Mouse (Mus musculus) left cerebral cortex, adult 18-20 months (tissue): Measurements from ENCODE around the gene Zbtb16. TPM values are rescaled to one million over a fixed set of nuclear protein-coding genes. Genes with fewer than 3 reads are reported as not detected.
A peak's percentile ranks its signal among the peaks of the same experiment; 100 is the strongest.

Source experiments
- DNase-seq, 2 experiments: peaks; one replicate each; pipeline ENCODE4 v3.0.0; 2021 to 2022; ENCODE audit warnings: low spot score in 2 of 2, mixed read lengths in 1 of 2
- total RNA-seq, 2 experiments: library from RNA; stranded (reverse); gene quantifications; 2 replicates each; pipeline ENCODE4 v1.2.3; 2021

Zbtb16 gene
- total RNA-seq, 2 experiments from 2014 or later: 63.6 to 86.3 TPM

DNA sequence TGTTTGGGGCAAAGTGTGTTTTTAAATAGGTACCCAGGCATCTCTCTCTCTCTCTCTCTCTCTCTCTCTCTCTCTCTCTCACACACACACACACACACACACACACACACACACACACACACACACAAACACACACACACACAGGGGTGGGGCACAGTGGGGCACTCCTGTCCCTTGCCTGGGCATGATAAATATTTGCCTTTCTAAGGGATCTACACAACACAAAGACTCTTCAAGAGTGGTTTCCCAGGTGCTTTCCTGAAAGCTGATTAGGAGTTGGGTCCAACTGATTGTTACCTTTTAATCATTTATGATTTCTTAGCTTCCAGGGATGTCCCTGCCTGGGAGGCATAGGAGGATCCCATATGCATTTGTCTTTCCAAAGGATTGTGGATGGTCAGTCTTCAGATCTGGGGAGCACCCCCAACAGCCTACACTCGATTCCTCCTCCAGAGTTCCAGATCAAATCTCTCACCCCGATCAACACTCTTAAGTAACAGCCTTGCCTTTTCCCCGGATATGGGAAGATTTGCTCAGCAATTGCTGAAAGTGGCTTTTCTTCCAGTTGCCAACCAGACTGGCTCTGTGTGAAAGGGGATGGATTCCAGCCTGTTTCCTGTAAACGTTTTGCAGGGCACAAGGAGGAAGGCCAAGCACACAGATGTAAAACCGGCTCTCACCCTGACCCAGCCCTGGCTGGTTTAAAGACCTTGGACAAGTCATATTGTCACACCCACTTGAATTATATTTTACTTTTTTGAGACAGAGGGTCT, 90.5 kb downstream of the Zbtb16 start:
- DNase-seq: no peak

DNA sequence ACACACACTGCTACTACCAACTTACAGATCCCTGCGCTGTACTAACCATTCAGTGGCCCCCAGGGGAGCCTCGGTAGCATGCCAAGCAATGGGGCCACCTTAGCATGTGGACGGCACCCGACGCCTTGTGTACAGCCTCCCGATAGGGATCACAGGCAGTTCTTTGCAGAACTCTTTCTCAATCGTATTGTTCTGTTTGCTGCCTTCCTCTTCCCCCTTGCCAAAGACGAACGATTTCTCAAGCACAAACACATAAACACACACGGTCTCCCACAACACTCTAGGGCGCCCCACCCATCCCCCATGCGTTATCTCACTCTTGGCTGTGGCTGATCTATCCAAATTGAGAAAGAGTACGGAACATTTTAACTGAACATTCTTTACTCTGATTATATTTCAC, 91.1 kb downstream of the Zbtb16 start:
- DNase-seq: no peak

- no peak for DNase-seq
Measured at GRCm38 (mm10) chr9:48744451-48744850, 91.6 kb downstream of the Zbtb16 start.

DNA sequence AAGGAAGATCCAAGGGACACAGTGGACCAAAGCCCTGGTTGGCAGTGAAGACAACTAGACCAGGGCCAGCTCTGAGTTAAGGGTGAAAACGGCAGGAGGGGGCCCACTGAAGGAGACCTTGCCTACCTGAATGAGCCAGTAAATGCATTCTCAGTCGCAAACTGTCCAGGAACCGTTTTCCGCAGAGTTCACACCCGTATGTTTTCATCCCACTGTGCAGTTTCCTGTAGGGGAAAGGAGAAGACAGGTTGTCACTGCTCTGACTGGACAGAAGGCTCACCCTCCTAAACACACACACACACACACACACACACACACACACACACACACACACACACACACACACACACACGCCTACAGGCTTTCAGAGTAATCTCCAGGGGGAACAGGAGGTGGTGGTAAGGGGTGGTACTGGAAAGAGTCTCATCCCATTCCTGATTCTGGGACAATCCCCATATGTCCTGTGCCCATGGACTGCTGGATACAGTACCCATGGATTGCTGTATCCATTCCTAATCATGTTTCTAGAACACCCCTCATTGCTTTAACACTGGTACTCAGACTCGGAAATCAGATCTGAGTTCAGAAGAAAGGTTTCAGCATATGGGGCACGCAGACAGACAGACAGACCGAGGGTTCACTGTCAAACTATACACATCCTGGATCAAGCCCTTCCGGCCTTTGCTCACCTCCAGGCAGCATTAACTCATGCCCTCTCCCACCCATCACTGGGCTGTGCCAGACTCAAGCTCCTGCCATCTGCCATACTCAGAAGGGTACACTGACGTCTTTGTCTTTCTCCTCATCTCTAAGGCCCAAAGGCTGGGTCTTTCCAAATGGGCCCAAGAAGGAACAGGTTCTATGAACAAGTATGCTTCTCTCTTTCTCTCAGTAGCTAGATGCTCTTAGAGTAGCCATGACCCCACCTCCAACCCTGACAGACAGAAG, 92.4 kb downstream of the Zbtb16 start:
- DNase-seq: no peak

DNA sequence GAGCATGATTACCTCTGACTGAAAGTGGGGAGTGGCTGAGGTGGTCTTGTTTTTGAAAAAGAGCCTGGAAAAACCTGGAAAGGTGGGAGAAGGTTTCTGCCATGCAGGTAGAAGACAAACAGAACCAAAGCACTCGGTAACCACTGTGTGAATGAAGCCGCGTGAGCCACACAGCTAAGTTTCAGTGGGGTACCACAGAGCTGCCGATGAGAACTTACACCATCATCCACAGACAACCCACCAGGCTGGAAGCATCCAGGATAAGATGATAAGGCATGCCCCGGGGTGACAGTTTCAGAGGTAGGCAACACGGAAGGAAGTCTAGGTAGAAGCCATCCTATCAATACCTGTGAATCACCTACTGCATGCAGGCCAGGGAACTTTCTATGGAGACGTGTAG, 93.9 kb downstream of the Zbtb16 start:
- no peak for DNase-seq

- no peak for DNase-seq
Measured at GRCm38 (mm10) chr9:48741433-48742077, 94.5 kb downstream of the Zbtb16 start.

DNA sequence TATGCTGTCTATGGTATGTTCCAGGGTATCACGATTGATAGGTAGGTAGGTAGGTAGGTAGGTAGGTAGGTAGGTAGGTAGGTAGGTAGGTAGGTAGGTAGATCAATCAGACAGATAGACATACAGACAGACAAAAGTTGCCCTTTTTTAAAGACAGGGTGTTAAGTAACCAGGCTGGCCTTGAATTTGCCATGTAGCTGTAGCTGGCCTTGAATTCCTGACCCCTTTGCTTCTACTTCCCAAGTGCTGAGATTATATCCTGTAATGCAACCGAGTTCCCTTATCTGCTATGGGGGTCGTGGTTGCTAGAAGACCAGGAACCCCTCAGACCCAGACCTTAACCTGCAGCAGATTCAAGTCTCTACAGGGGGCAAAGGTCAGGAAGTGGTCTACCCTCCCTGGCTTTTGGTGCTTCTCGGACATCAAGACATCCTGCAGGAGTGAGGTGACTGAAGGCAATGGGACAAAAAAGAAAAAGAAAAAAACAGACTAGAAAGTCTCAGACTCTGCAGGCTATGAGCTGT, 95.2 kb downstream of the Zbtb16 start:
- DNase-seq: no peak

DNA sequence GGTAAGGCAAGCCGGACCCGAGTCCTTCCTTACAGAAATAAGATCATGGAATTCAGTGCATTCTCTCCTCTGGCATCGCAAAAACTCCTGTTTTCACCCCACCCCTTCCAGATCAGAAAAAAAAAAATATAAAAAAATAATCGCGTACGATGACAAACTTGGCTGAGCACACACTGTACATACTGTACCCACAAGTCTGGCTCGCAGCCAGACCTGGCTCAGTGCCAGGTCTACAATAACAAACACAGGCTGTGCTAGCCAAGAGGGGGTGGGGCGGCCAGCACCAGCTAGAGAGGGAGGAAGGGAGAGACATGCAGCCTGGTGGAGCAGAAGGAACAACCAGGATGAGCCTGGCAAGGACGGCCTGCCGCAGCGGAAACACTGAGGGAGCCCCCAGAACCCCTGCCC, 95.9 kb downstream of the Zbtb16 start:
- DNase-seq: peak; percentile 81 to 84

DNA sequence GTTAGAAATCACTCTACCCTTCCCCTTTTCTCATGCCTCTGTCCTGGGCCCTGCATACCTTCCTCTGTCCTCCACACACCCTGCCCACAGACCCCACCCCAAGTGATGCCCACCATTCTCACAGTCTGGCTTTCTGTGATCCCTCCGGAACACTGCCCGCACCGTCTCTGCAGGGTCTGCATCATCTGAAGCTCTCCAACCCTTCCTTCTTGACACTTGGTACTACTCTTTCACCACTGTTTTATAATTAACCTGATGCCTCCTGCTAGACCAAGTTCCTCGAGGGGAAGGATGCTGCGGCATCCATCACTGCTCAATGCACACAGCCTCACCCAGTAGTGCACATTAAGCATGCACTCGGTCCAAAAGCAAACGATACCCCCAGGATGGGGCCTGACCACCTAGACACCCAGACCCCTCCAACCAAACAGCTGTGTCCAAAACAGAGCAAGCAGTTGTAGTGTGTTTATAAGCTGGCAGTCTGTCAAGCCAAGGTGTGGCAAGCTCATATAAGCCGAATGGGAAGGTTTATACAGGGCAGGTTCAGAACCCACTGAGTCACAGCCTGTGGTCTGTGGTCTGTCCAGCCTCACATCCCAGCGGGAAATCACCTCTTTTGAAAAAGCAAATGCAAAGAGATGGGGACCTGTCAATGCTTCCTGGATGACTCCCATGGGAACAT, 97.1 kb downstream of the Zbtb16 start:
- DNase-seq: no peak

GRCm38 (mm10) chr9:48737911-48738310, 98.1 kb downstream of the Zbtb16 start:
- DNase-seq: no peak

- DNase-seq: peak; percentile 96 to 97
Measured at GRCm38 (mm10) chr9:48737210-48737850, 98.7 kb downstream of the Zbtb16 start.

- DNase-seq: peak; percentile 74 to 83
Measured at GRCm38 (mm10) chr9:48736361-48737209, 99.4 kb downstream of the Zbtb16 start.

GRCm38 (mm10) chr9:48735466-48736312, 100.3 kb downstream of the Zbtb16 start:
- DNase-seq: no peak

DNA sequence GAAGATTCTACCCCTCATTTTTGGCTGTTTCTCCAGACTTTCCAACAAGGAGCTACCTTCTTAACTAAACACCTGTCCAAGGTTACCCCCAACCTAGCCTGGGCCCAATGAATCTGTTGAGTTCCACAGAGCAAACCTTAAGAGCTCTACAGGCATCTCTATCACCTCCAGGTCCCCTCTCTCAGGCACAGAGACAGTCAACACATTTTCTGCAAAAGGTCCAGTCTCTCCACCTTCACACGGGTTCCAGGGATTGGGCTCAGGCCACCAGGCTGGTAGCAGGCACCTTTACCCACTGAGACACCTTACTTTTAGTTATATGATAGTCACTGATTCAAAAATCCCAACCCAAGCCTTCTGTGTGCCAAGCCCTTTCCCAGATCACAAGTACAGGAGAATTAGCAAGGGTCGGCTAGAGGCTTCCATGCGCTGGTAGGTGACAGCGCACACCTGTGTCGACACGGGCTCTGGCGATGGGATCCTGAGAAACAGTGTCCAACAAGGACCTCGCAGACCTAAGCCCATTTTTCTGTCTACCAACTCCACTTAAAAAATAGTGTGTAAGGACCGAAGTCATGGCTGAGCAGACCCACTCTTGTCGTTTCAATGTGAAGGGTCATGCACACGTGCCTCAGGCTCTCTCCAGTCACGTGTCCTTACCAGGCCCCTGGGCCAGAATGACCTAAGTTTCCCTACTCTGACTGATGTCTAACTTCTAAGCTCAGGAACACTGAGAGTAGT, 101.1 kb downstream of the Zbtb16 start:
- DNase-seq: no peak

- peak; percentile 63 to 73 for DNase-seq
Measured at GRCm38 (mm10) chr9:48733817-48734544, 102.0 kb downstream of the Zbtb16 start.

DNA sequence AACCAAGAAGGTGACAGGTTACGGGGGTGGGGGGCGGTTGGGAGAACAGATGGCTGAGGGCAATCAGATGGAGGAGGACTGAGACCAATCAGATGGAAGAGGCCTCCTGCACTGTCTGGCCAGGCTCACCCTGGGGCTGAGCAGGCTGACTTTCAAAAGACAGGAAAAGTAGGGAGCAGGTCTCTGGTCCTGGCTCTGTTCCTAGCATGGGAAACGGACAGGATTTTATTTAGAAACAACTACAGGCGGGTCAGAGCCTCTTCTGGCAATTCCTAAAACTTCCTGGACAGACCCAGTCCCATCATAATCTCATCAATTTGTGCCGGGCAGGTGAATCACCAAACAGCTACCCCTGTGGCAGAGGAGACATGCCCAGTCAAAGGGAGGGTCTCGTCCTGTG, 102.9 kb downstream of the Zbtb16 start:
- no peak for DNase-seq
